Comparison of ENCODE assay signal across 9 mouse cellular contexts in genomic region chr10:76668947-76669284, GRCm38 (mm10). TPM values are rescaled to one million over a fixed set of nuclear protein-coding genes. Genes with fewer than 3 reads are reported as not detected.
A peak's percentile ranks its signal among the peaks of the same experiment; 100 is the strongest.
DNase-seq lines count a peak whose midpoint lies in the region; ATAC-seq and TF ChIP-seq lines count a peak whose summit lies in the region.
"Had no signal": no experiment of that assay in that cellular context is flagged by ENCODE, and none has a peak within 500 bp of the region (broad histone marks: within the 10 kb centered on the region; RNA-seq: fewer than 3 reads in every experiment).

No protein-coding gene starts in this region.

- no peak overlapping the region for H3K4me3 ChIP-seq in lung, embryonic 15.5 days
- no peak overlapping the region for H3K4me3 ChIP-seq in midbrain, postnatal 0 days (ENCODE audit: low read depth, low read length)
- H3K4me3 ChIP-seq: limb, embryonic 12.5 days had no signal

- H3K9me3 ChIP-seq in lung, embryonic 15.5 days = no peaks in the 10 kb centered on the region
- H3K9me3 ChIP-seq in midbrain, postnatal 0 days (ENCODE audit: low read length) = peaks cover 8% of the 10 kb centered on the region; the same call in 1 of the 2 replicates

- DNase-seq in lung, postnatal 14 days = no peak
- DNase-seq in gastrocnemius, adult 18-20 months (ENCODE audit: low spot score) = peak; percentile 56
- DNase-seq in layer of hippocampus, adult 11-12 months (ENCODE audit: low spot score) = peak; percentile 81
- DNase-seq in ovary, adult 18-20 months (ENCODE audit: low spot score) = peak; percentile 87
- DNase-seq in midbrain, postnatal 0 days (ENCODE audit: low spot score) = no peak

- peak overlapping the region; percentile 62 for H3K27ac ChIP-seq in lung, embryonic 15.5 days
- H3K27ac ChIP-seq in midbrain, postnatal 0 days (ENCODE audit: low read depth, low read length) = no peak overlapping the region
- H3K27ac ChIP-seq: limb, embryonic 12.5 days had no signal

- TF ChIP-seq CTCF in midbrain, postnatal 0 days (IDR thresholded peaks at IDR 0.05) = no peak

- H3K27me3 ChIP-seq in lung, embryonic 15.5 days = no peaks in the 10 kb centered on the region
- no peaks in the 10 kb centered on the region for H3K27me3 ChIP-seq in midbrain, postnatal 0 days (ENCODE audit: insufficient read depth, low read length)
- H3K27me3 ChIP-seq: limb, embryonic 12.5 days had no signal

- ATAC-seq in lung, embryonic 15.5 days (ENCODE audit: borderline replicate concordance, extremely low read depth, low FRiP score, low TSS enrichment) = no peak
- no peak for ATAC-seq in activated CD4-positive, CD25-positive, alpha-beta regulatory T cell, adult 4 months
- no peak for ATAC-seq in midbrain, postnatal 0 days (ENCODE audit: low FRiP score)
- ATAC-seq in megakaryocyte progenitor cell, adult 5-6 weeks (replicated peaks; ENCODE audit: poor library complexity) = no peak

- no peak overlapping the region for H3K9ac ChIP-seq in lung, embryonic 15.5 days
- no peak overlapping the region for H3K9ac ChIP-seq in midbrain, postnatal 0 days (replicated peaks; ENCODE audit: low read length, poor library complexity, severe bottlenecking)
- H3K9ac ChIP-seq: limb, embryonic 12.5 days had no signal

- H3K4me2 ChIP-seq in lung, embryonic 15.5 days = no peak overlapping the region
- no peak overlapping the region for H3K4me2 ChIP-seq in midbrain, postnatal 0 days (ENCODE audit: low read depth, low read length, poor library complexity, severe bottlenecking)
- H3K4me2 ChIP-seq: limb, embryonic 12.5 days had no signal

- no peaks in the 10 kb centered on the region for H3K36me3 ChIP-seq in lung, embryonic 15.5 days
- H3K36me3 ChIP-seq in midbrain, postnatal 0 days (ENCODE audit: insufficient read depth, low read length) = no peaks in the 10 kb centered on the region
- H3K36me3 ChIP-seq: limb, embryonic 12.5 days had no signal

- peaks cover 18% of the 10 kb centered on the region; the same call in 1 of the 2 replicates for H3K4me1 ChIP-seq in lung, embryonic 15.5 days
- H3K4me1 ChIP-seq in midbrain, postnatal 0 days (ENCODE audit: insufficient read depth, low read length) = no peaks in the 10 kb centered on the region

- 52% methylated on average over 7 of the region's 7 CpGs for WGBS in lung, embryonic 15.5 days
- 68% methylated on average over 7 of the region's 7 CpGs for WGBS in midbrain, postnatal 0 days

RNA-seq across cellular contexts. Expression of gene Col6a2, which starts 45.5 kb away (rescaled TPM):
- 287 and 298 TPM in 2 replicates for polyA plus RNA-seq in lung, embryonic 15.5 days (2015; fragmentation: Nextera tagmentation; extraction: Ambion mirVana)
- total RNA-seq in gastrocnemius, adult 18-20 months (2021) = 10 to 100 TPM; 32.0 to 33.3 TPM
- under 1 TPM in 1 of 2 experiments, not detected in 1; 0.13 TPM for polyA plus RNA-seq in activated CD4-positive, CD25-positive, alpha-beta regulatory T cell, adult 4 months (2017; shearing (Covaris generic))
- 31.5 and 32.6 TPM in 2 replicates for total RNA-seq in midbrain, postnatal 0 days (2014; rRNA removed)
- 18.4 and 19.1 TPM in 2 replicates for polyA plus RNA-seq in midbrain, postnatal 0 days (2015; fragmentation: Nextera tagmentation; extraction: Ambion mirVana)
- not detected in 2 replicates for total RNA-seq in megakaryocyte progenitor cell, adult 5-6 weeks (2015)
- not detected in 2 replicates for total RNA-seq in megakaryocyte progenitor cell, adult 5-6 weeks (2017)

RNA-seq across cellular contexts. Expression of gene Col6a1, which starts 57.1 kb away (rescaled TPM):
- 284 and 300 TPM in 2 replicates for polyA plus RNA-seq in lung, embryonic 15.5 days (2015; fragmentation: Nextera tagmentation; extraction: Ambion mirVana)
- total RNA-seq in gastrocnemius, adult 18-20 months (2021) = 10 to 100 TPM; 28.2 to 28.5 TPM
- not detected for polyA plus RNA-seq in activated CD4-positive, CD25-positive, alpha-beta regulatory T cell, adult 4 months (2017; shearing (Covaris generic))
- total RNA-seq in midbrain, postnatal 0 days (2014; rRNA removed) = 32.7 and 36.6 TPM in 2 replicates
- 21.7 and 22.4 TPM in 2 replicates for polyA plus RNA-seq in midbrain, postnatal 0 days (2015; fragmentation: Nextera tagmentation; extraction: Ambion mirVana)
- not detected in 2 replicates for total RNA-seq in megakaryocyte progenitor cell, adult 5-6 weeks (2015)
- 0.27 TPM in 1 of 2 replicates, not detected in the other for total RNA-seq in megakaryocyte progenitor cell, adult 5-6 weeks (2017)

Comparison
In these comparisons a context has a peak if more than half of its experiments do, and no peak if none do; other contexts are left out.
1. DNase-seq: peak in gastrocnemius, adult 18-20 months (single experiment), layer of hippocampus, adult 11-12 months (single experiment) and ovary, adult 18-20 months (single experiment); none in lung, postnatal 14 days (single experiment) and midbrain, postnatal 0 days (single experiment).
2. RNA of gene Col6a2, which starts 45.5 kb away (total RNA-seq): 32.0 to 33.3 TPM in gastrocnemius, adult 18-20 months and 31.5 to 32.6 TPM in midbrain, postnatal 0 days; not detected in megakaryocyte progenitor cell, adult 5-6 weeks; every median in the first group is over 10 times any median in the second.
3. RNA of gene Col6a1, which starts 57.1 kb away (total RNA-seq): 32.7 to 36.6 TPM in midbrain, postnatal 0 days and 28.2 to 28.5 TPM in gastrocnemius, adult 18-20 months; 0.27 TPM in megakaryocyte progenitor cell, adult 5-6 weeks; every median in the first group is over 10 times any median in the second.